Mouse (Mus musculus): Measurements from ENCODE around the gene Rassf8. TPM values are rescaled to one million over a fixed set of nuclear protein-coding genes. Genes with fewer than 3 reads are reported as not detected.

The Rassf8 gene
- 100 to 1,000 TPM in 1 of 2 experiments, 10 to 100 TPM in 1; 79.1 to 106 TPM for total RNA-seq (2021)
- long read RNA-seq, experiment 1, partial matches to known transcripts, result 1 of 5 reads
- long read RNA-seq, experiment 1, other reads (novel, unspliced or antisense), result 3 of 5 reads
- long read RNA-seq, experiment 2, full-length matches to known transcripts, result 2 of 3 reads
- long read RNA-seq, experiment 2, partial matches to known transcripts, result 0 of 3 reads
- long read RNA-seq, experiment 2, other reads (novel, unspliced or antisense), result 1 of 3 reads

GRCm38 (mm10) chr6:145746132-145746849 lies at the start of gene Rassf8:
Rassf8 (plus strand) TSS chr6:145746748.
- DNase-seq, result peak; percentile 93 to 95

GRCm38 (mm10) chr6:145701021-145701540 lies 45.5 kb upstream of the Rassf8 start:
- DNase-seq, result peak; percentile 34 to 57

GRCm38 (mm10) chr6:145703667-145704066 lies 42.9 kb upstream of the Rassf8 start:
- no peak for DNase-seq

GRCm38 (mm10) chr6:145709956-145710720 lies 36.4 kb upstream of the Rassf8 start:
- DNase-seq, result no peak

- DNase-seq, result no peak
Measured at GRCm38 (mm10) chr6:145710797-145711196, 35.8 kb upstream of the Rassf8 start.

- no peak for DNase-seq
Measured at GRCm38 (mm10) chr6:145711320-145711719, 35.2 kb upstream of the Rassf8 start.

- peak in 1 of 2 experiments; percentile 15 for DNase-seq
Measured at GRCm38 (mm10) chr6:145713241-145714114, 33.1 kb upstream of the Rassf8 start.

- DNase-seq, result peak; percentile 20 to 35
Measured at GRCm38 (mm10) chr6:145714131-145714530, 32.4 kb upstream of the Rassf8 start.

- DNase-seq, result no peak
Measured at GRCm38 (mm10) chr6:145722596-145722995, 24.0 kb upstream of the Rassf8 start.

- DNase-seq, result no peak
Measured at GRCm38 (mm10) chr6:145723131-145723863, 23.3 kb upstream of the Rassf8 start.

GRCm38 (mm10) chr6:145725849-145726248 lies 20.7 kb upstream of the Rassf8 start:
- DNase-seq, result no peak

- no peak for DNase-seq
Measured at GRCm38 (mm10) chr6:145726986-145727385, 19.6 kb upstream of the Rassf8 start.

GRCm38 (mm10) chr6:145732868-145733267 lies 13.7 kb upstream of the Rassf8 start:
- no peak for DNase-seq

- DNase-seq, result peak in 1 of 2 experiments; percentile 29
Measured at GRCm38 (mm10) chr6:145733276-145733675, 13.3 kb upstream of the Rassf8 start.

GRCm38 (mm10) chr6:145733911-145734310 lies 12.6 kb upstream of the Rassf8 start:
- no peak for DNase-seq

- no peak for DNase-seq
Measured at GRCm38 (mm10) chr6:145736099-145736498, 10.4 kb upstream of the Rassf8 start.

- DNase-seq, result no peak
Measured at GRCm38 (mm10) chr6:145739231-145739630, 7.3 kb upstream of the Rassf8 start.

GRCm38 (mm10) chr6:145740011-145740410 lies 6.5 kb upstream of the Rassf8 start:
- DNase-seq, result no peak

- DNase-seq, result peak; percentile 61 to 71
Measured at GRCm38 (mm10) chr6:145745291-145745690, 1.3 kb upstream of the Rassf8 start.

GRCm38 (mm10) chr6:145746921-145747670 lies 548 bp downstream of the Rassf8 start:
- peak; percentile 55 to 68 for DNase-seq
